Mouse (Mus musculus) cerebellum, adult 11 months (tissue): Measurements from ENCODE around the gene Foxn3.
A peak's percentile ranks its signal among the peaks of the same experiment; 100 is the strongest.

ENCODE experiments used
- DNase-seq: peaks from one replicate; pipeline ENCODE4 v3.0.0; 2022

Gene Foxn3

DNA sequence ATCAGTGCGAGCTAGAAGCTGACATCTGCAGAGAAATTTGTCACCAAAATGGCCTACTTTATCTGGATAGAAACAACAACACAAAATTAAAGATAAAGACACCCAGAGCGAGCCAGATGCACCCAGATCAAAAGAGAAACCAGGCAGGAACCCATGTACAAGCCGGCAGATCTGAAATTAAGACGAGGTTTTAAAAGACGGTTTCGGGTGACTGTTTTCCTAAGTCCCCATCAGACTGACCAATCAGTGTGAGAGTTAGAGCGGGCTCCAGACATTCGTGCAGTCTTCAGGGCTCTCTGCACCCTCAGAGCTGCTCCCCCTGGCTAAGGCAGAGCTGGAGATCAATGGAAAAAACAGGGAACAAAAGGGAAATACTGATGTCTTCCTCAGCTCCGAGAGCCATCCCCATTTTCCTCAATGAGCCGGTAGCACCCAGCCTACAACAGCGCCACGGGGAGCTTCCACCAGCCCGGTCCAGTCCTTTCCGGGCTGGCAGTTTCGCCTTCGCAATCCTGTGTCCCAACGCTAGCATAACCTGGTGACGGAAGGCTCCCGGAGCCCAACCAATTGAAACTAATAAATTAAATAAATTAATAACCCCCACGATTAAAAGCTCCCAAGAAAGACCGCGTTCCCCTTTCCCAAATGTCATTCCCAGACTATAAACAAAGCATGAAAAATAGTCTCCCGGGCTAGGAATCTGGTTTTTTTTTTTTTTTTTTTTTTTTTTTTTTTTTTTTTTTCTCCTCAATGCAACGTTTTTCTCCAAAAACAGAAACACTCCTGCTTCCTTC lies 1.1 kb downstream of the Foxn3 start:
- peak; percentile 54 for DNase-seq

- DNase-seq = no peak
Observed at GRCm38 (mm10) chr12:99561333-99561766, 2.0 kb downstream of the Foxn3 start.

- DNase-seq = no peak
Observed at GRCm38 (mm10) chr12:99560701-99561332, 2.6 kb downstream of the Foxn3 start.

DNA sequence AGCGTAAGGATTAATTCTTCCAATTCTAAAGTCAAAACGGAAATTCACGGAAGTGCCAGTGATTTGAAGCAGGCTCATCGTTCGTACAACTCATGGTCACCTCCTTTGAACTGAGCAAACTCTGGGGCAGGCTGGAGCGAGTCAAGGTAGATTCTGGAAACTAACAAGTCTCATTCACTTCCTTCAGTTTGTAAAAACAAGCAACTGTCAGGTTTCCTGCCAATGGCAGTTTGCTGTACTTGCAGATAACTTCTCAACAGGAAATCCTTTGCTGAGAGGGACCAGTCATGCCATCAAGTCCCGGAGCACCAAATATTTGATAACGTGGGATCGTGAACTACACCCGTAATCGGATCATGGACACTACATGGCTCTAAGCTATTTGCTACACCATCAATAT lies 3.9 kb downstream of the Foxn3 start:
- no peak for DNase-seq

DNA sequence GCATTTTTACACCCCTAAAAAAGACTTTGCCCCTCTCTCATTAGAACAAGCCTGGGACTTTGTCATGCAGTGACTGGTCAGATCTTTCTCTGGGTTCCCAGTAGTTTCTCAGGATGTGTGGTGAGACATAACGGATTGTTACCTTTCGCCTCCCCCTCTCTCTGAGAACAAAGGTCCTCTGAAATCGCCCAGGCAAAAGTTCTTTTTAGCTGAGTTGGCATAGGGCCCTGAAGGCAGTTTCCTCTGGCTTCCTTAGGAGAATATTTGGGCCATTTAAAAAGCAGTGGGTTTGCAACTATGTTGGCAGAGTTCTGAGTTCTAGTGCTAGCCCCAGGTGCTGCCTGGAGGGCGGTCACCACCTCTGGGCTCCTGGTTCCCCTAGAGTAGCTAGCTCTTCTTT lies 4.9 kb downstream of the Foxn3 start:
- no peak for DNase-seq

DNA sequence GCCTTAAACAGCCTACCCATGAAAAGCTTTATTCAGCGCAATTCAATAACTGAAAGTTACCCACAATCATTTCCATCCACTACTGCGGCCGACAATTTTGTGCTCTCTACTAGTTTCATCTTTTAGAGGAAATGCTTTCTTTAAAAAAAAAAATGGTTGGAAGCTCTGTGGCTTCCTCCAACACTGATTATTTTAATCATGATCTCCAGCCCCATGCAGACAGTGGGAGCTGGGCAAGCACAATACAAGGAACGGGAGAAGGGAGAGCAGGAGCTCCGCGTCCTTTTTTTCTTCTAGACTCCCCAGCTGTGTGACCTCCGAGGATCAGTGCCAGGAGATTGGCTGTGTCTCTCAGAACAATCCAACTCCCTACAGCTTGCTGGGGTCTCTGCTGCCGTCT lies 5.9 kb downstream of the Foxn3 start:
- DNase-seq = no peak

- DNase-seq = no peak
Observed at GRCm38 (mm10) chr12:99550629-99551028, 12.8 kb downstream of the Foxn3 start.

DNA sequence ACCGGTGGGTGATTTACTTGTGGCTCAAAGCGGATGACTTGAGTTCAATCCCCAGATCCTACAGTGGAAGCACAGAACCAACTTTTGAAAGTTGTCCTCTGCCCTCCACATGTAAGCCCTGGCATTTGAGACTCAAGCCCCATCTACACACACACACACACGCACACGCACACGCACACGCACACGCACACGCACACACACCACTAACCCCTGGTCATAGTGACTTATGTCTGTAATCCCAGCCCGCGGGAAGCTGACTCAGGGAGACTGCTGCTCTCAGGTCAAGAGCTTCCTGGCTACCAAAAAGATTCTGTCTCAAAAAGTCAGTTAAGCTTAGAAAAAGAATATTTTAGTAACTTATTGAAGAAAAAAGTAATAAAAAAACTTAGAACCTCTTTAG lies 13.6 kb downstream of the Foxn3 start:
- no peak for DNase-seq

DNA sequence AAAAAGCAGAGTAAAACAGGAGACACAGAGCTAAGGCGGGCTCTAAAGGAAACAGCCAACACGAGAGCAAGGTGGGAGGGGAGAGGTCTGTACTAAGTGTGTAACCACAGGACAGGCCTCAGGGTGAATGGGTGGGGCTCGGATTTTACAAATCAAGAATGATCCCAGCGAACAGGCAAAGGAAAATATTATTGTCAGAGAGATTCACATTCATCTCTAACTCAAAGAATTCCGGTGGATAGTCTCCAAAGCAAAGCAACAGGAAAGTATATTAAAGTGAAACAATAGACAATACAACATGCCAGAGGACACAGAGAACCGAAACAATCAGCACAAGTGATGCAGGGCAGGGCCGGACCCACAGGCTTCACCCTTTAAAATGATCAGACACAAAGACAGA lies 15.0 kb downstream of the Foxn3 start:
- DNase-seq = no peak

GRCm38 (mm10) chr12:99547295-99547694 lies 16.1 kb downstream of the Foxn3 start:
- DNase-seq = no peak

DNA sequence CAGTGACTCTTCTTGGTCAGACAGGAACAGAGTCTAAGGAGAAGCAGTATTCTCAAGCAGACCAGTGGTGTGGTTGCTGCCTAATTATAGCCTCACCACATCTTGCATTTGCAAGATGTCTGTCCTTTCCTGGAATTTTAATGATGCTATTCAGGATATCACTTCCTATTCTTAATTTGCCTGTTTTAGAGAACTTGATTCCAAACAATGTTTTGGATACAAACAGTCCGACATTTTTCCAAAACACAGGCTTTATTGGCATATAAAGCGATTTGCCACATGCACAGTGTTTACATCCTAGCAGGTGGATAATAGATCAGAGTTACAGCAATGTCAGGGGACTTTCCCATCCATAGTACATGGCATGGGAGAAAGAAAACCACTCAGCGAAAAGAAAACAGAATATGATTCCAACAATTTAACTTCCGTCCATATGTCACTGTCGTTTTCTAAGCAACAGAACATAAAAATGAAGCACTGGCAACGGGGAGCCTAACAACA lies 18.1 kb downstream of the Foxn3 start:
- DNase-seq = no peak

DNA sequence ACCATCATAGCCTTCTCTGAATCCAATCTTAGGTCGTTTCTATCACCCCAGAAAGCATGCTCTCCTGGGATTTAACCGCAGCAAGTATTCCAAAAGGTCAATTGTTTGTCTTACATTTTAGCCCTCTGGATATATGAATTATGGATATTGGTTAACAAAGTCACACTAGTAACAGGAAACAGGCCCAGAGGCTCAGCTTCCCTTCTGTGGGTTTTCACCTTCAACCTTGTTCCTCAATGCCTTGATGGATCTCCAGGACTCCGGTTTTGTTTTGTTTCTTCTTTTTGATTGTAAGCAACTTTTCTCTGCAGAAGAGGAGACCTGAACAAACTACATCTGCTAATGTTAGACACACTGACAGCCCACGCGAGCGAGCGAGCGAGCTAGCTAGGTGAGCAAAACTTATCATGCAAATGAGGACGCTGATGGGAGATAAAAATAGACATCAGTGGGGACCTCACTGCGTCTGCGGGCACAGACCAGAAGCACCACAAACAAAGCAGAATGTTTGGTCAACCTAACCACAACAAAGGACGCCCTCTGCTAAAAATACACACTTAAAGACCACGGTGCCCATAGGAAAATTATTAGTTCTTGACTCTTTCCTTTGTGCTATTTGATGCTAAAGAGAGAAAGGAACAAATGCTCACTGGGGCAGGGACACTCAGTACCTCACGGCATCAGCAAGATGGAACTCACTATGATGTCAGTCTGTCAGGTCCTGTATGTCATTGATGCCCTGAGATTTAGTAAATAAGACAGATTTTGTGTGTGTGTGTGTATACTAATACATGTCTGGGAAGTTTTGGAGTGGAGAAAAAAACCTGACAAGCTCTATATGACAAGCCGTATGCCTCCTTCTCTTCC lies 18.9 kb downstream of the Foxn3 start:
- DNase-seq = no peak

- DNase-seq = no peak
Observed at GRCm38 (mm10) chr12:99543421-99544195, 19.8 kb downstream of the Foxn3 start.

DNA sequence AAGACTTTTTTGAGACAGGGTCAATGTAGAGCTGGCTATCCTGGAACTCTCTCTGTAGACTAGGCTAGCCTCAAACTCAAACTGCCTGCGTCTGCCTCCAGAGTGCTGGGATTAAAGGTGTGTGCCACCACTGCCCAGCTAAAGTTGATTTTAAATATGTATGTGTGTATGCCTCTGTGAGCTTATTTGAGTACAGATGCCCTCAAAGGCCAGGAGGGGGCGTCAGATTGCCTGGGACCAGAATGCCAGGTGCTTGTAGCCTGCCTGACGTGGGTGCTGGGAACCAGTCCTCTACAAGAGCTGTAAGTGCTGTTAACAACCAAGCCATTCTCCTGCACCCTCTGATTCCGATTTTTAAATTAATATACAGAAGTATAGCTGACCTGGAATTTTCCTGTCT lies 23.2 kb downstream of the Foxn3 start:
- no peak for DNase-seq

DNA sequence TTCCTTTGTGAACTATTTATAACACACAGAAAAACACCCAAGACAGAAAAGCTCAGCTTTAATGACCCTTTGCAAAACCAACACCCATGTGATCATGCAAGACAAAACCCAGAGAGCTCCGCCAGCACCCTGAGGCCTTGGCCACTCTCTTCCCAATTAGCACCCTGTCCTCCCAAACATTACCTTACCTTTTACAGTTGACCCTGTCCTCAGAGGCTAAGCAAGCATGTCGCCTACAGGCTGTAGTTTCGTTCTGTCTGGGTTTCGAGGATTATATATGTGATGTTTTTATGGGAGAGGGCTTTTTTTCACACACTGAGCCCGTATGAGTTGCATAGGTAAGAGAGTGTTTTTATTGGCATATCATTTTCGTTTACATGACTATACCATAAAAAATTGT lies 26.1 kb downstream of the Foxn3 start:
- no peak for DNase-seq

GRCm38 (mm10) chr12:99536426-99536825 lies 27.0 kb downstream of the Foxn3 start:
- DNase-seq = no peak

DNA sequence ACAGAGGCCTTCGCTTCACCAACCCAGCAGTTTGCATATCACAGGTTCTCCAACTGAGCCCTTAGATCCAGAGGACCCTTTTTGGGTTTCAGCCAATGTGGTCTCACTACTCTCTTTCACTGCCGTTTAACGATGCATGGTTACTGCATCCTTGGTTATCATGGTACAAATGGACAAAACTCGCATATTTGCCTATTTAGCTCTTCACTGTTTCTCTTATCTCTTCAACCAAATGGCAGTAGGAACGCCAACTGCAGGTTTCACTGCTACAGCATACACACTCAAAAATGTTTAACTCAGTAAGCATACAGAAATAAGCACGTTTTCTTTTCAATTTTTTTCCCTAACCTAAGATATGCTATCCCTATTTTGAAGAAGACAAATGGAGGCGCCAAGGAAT lies 31.0 kb downstream of the Foxn3 start:
- no peak for DNase-seq

GRCm38 (mm10) chr12:99529687-99530411 lies 33.5 kb downstream of the Foxn3 start:
- no peak for DNase-seq

- DNase-seq = no peak
Observed at GRCm38 (mm10) chr12:99528958-99529357, 34.4 kb downstream of the Foxn3 start.

- peak; percentile 32 for DNase-seq
Observed at GRCm38 (mm10) chr12:99527452-99527851, 35.9 kb downstream of the Foxn3 start.

DNA sequence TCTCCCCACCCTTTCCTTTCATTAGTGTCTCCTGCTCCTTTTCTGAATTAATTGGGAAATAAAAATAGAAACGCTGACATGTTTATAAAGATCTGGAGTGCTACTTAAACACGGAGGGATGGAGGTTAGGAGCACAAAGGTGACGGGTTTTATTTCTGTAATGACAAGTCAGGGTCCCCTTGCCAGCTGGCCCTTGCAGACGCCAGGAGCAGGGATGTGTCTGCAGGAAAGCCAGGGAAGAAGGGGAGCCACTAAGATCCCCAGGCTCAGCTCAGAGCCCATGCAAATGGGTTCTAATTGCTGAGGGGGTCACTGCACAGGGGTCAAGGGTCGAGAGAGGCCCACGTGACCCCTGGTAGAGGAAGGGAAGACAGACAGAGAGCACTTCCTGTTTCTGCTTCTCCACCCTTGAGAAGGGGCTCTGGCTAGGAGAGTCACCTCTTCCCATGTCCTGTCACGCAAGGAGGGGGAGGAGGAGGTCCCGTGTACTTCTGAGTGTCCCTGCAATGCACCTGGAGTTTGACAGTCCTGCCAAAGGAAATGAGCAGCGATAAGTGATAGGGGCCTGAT lies 36.7 kb downstream of the Foxn3 start:
- no peak for DNase-seq

GRCm38 (mm10) chr12:99522882-99523281 lies 40.5 kb downstream of the Foxn3 start:
- no peak for DNase-seq
